Mouse (Mus musculus): Measurements from ENCODE around the gene Lrrc36.
A peak's percentile ranks its signal among the peaks of the same experiment; 100 is the strongest.

Gene Lrrc36

DNA sequence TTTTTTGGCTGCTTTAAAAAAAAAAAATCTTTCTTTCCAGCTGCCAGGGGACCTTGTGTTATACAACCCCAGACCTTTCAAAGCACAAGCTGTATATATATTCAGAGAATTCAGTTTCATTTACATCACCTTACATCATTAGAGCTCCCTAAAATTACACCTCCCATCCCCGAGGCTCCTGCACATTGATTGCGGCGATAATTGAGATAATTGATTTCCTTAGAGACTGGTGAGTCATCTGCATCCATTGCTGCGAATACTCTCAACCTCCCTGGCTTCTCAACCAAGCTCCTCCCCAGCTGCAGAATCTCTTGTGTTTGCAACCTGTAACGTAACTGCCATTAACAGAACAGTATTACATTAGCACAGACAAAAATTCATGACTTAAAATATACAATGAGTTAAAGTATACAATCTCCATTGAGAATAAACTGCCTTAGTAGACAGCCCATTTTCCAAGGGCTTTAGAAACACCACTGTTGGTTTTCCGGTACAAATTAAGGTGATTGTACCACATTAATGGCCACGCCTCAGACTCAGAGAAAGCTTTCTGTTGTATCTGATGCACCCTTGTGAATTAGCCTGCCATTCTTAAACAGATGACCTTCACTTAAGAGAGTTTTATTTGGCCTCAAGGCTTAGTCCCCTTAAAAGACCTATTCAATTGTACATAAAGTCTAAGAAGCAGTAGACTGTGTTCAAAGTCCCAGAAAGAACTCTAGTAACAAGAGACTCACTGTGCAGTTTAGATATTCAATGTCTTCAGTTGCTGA lies 18.6 kb downstream of the Lrrc36 start:
- DNase-seq (ENCODE audit: low spot score) = no peak

DNA sequence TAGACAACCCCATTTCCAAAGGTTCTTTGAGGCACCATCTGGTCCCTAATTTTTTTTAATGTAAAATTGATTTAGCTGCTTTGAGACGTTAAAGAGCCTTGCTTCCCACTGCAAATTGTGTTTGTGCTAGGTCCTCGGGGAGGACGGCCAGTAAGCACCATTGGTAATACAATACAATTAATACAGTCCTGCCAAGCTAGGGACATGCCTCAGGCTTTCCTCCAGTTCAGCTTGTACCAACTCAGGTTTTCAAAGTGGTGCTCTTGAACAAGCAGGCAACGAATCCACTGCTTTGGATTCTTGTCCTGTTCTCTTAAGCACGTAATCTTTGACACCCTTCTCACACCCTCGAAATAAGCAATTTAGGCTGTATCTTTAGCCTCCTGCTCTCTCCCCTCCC lies 19.6 kb downstream of the Lrrc36 start:
- DNase-seq (ENCODE audit: low spot score) = peak; percentile 71

DNA sequence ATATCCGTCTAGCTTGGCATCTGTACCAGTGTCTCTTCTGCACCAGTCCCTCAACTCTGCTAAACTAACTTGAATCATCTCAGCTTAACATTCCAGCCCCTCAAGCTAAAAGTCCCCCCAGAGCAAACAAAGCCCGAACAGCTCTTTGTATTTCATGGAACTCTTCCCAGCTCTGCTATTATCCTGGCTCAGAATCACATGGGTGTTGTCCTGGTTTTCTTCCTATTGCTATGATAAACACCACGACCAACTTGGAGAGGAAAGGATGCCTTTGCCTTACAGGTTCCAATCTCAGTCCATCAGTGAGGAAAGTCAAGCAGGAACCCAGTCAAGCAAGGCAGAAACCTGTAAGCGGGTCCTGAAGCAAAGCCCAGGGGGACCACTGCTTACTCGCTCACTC lies 20.1 kb downstream of the Lrrc36 start:
- peak; percentile 74 for DNase-seq (ENCODE audit: low spot score)

DNA sequence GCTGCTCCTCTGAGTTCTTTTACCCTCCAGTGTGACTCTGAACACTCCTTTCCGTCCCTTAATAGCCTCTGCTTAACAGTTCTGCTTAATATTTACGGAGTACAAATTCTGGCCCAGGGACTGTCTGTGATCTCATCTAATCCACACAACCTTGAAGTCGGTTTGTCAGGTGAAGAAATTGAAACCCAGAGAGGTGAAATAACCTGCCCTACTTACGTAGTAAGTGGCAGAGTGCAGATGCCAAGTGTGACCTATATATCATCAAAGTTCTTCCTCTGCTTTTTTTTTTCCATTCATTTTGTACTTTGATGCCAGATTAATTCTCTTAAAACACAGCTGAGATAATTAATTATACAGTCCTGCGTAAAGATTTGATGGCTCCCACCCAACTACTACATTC lies 20.8 kb downstream of the Lrrc36 start:
- no peak for DNase-seq (ENCODE audit: low spot score)

DNA sequence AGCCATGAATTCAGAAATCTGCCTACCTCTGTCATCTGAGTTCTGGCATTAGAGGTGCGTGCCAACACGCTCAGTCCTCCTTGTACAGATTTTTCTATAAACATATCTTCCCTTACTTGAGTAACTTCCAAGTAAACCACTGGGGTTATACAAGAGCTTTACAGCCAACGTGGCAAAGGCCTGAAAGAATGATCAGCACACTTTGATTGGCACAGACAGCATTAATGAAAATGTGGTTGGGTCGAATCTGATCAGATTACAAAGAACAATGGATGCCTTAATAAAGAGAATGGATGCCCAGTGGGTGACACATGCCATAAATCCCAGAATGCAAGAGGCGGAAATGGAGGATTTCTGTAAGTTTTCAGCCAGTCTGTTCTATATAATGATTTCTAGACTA lies 22.8 kb downstream of the Lrrc36 start:
- peak; percentile 79 for DNase-seq (ENCODE audit: low spot score)

DNA sequence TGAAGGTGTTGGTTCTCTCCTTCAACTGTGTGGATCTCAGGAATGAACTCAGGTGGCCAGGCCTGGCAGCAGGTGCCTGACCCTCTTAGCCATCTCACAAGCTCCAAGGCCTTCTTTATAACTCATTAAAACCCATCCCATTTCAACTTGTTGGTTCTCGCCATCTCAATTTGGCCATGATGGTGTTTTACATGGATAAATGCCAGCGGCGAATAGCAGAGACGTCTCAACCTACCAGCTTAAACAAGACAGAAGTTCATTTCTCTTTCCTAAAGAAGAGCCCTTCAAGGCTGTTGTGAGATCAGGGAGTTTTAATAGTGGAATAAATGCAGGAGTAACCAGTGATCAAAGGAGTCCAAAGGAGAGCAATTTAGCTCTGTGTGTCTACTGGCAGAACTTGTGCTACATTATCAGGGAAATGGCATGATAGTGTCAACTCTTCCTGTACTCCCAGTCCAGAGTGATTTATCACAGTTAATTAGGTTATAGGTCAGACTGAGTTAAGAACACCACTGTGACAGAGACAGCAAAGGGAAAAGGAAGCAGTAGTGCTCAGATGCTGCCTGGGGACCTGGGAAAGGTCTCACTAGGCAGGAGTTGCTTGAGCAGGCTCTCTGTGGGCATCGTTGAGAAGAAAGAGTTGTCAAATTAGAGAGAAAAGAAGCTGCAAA lies 23.8 kb downstream of the Lrrc36 start:
- no peak for DNase-seq (ENCODE audit: low spot score)

GRCm38 (mm10) chr8:105438865-105439264 lies 25.5 kb downstream of the Lrrc36 start:
- DNase-seq (ENCODE audit: low spot score) = no peak

DNA sequence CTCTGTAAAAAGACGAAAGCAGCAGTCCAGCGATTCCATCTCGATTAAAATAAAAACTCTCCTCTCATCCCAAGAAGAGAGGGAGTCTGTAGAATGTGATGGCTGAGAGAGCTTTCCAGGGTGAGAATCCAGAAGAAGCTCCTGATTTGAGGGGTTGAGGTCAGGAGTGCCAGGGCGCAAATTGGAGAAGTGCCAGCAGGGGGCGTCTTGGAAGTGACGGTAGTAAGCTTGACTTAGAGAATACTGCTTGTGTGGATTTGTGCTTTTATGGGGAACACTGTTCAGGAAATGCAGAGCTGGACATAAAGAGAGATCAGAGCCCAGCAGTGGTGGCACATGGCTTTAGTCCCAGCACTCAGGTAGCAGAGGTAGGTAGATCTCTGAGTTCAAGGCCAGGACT lies 28.1 kb downstream of the Lrrc36 start:
- DNase-seq (ENCODE audit: low spot score) = no peak

DNA sequence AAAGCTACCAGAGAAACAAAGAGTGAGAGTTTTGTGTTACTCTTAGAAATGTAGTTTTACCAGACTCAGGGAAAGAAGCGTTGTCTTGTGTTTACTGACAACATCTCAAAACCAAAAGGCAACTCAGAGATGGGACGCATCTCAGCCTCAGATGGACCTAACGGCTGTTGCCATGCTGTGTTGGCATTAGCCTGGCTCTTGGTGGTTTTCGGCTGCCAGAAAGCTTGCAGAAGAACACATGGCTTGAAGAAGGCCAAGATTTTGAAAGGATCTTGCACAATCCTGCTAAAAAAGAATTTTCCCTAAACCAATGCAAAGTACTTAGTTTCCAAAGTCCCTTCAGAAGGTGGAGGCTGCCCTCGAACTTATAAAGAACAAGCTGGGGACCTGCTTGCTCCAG lies 29.3 kb downstream of the Lrrc36 start:
- peak; percentile 88 for DNase-seq (ENCODE audit: low spot score)

DNA sequence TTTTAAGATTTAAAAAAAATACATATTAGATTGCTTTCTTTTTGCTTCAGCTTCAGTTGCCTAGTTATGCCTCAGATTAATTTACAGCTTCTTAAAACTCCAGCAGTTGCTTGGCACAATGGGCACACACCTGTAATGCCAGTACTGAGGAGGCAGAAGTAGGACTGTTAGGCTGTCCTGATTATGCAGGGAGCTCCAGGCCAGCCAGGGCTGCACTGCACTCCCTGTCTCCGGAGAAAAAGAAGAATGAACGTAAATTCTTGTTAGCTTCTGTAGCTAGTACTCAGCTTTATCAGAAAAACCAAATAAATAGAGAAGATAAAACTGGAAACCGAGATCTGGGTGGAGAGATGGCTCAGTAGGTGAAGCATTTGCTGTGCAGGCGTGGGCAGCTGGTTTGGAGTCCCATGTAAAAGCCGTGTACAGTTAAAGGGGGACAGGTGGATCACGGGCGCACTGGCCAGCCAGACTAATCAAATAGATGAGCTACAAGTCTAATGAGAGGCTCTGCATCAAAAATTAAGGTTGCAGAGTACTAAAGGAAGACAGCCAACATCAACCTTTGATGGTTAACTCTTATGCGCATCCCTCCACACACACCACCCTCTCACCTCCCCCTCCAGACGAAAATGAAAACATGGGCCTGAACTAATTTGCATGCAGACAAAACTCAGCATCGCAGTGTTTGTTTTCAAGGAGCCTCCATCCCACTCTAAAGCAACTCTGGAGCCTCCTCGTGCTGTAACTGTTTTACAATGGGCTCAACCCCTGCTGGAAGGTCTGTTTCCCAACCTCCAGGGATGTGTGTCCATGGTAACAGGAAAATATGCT lies 32.1 kb downstream of the Lrrc36 start:
- DNase-seq (ENCODE audit: low spot score) = no peak

DNA sequence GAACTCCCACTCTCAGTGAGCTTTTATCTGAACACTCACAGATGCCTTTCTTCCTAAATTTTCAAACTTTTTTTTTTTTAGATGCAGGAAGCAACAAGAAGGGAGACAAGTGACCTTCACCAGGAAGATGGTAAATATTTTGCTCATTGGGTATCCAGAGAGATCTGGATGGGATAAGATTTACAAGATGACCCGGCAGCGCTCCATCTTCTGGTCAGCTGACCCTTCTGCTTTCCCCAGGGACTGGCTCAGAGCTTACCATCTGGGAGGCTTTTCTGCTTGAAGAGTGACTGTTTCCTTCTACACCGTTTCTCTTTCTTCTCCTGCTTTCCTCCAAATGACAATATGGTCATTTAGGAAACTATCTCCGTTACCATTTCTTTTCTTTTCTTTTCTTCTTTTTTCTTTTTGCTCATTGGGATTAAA lies 32.8 kb downstream of the Lrrc36 start:
- DNase-seq (ENCODE audit: low spot score) = no peak

DNA sequence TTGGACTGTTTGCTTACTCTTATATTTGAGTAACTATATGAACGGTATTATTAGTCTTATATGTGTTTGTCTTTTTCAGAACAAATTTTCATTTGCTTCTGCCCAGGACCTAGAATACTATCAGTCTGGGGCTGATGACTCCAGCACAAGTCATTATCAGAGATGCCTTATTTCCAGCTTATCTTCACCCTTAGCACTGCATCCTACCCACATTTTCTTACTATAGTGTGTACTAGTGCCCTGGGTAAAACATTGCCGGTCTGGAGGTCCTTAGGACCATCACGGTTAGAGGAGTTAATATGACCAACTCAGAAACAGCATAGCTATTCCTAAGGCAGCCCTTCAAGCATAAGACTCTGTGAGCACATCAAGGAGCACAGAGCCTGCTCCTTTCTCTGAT lies 34.8 kb downstream of the Lrrc36 start:
- DNase-seq (ENCODE audit: low spot score) = no peak

DNA sequence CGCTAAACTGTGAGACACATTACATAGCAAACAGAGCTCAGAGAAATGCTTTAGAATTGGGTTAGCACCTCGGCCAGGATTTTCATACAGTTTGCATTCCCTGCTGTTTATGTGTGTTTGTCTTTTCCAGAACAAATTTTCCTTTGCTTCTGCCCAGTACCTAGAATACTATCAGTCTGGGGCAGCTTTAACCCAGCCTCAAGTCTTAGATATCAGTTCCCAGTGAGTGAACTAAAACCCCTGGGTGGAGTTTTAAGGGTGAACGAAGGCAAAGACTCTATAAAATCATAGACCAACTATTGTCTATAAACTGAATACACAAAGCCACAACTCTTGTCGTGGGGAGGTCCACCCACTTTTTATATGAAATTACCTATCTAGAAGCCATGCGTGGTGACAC lies 35.2 kb downstream of the Lrrc36 start:
- DNase-seq (ENCODE audit: low spot score) = no peak

GRCm38 (mm10) chr8:105450977-105451376 lies 37.6 kb downstream of the Lrrc36 start:
- DNase-seq (ENCODE audit: low spot score) = no peak

DNA sequence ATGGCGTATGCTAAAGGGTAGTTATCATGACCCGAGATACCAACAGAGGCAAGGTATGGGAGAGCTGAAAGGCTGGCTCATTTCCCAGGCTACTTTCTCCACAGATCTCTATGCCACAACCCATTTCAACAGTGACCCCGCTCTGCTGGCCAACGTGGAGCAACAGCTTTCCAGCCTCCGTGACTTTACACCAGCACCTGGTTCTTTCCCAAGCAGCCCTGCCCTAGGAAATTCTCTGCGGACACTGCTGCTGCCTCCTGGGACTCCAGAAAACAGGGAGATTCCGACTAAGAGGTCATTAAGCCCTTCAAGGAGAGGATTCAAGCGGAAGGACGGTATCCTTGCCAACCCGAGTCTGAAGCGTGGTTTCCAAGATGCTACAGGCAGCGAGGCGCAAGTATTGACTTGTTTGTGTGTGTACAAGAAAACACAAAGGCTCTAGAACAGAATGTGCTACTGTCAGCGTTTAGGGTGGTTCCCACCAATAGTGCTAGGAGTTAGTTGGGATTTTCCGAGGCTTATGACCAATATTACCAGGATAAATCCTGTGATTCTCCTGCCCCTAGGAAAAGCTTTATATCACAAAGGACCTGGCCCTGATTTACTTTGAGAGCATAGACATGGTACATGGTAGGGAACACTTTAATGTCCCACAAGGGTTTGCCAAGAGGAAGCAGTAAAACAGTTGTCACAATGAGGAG lies 38.7 kb downstream of the Lrrc36 start:
- no peak for DNase-seq (ENCODE audit: low spot score)

GRCm38 (mm10) chr8:105453296-105453695 lies 39.9 kb downstream of the Lrrc36 start:
- peak; percentile 46 for DNase-seq (ENCODE audit: low spot score)

- no peak for DNase-seq (ENCODE audit: low spot score)
These were observed 40.7 kb downstream of the Lrrc36 start for GRCm38 (mm10) chr8:105454088-105454487.

DNA sequence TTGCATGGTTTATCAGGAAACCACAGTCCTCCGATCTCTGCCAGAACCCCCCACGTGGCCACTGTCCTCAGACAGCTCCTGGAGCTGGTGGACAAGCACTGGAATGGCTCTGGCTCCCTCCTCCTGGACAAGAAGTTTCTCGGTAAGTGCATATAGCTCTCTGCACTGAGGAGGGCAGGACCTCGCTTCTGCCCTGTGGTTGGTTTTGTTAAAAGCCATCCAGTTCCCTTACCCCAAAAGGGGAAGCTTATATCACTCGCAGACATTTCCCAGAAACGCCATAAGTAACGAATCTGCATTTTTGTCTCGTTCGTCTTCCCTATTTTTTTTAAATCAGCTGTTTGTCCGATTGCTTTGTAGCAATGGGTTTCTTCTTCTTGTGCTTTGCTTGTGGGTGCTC lies 41.8 kb downstream of the Lrrc36 start:
- no peak for DNase-seq (ENCODE audit: low spot score)

DNA sequence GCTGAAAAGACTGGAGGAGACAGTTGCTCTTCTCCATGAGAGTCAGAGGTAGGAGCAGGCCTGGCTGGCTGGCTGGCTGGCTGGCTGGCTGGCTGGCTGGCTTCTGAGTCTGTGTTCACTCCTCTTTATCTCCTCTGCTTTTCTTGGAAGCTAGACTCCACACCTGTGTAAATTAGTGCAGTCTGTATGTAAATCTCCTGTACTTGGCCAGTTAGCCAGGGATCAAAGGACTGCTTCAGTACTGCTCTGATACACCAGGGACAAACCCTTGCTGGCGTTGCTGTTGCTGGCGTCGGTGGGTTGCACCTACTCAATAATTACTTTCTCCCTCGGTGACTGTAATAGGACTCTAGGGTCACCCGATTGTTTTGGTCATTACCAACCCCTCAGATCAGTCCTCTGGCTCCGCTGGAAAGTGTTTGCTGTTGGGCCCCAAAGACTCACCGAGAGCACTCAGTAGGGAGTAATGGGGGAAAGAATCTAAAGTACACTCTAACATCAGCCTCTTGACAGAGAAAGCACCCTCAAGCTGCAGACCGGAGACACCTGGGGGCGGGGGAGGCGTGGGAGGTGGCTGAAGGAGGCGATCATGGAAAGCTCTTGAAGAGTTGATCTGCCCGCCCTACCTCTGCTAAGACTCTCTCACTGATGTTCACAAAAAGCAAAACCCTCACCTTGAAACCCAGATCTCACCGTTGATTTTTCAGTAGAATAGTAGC lies 47.9 kb downstream of the Lrrc36 start:
- DNase-seq (ENCODE audit: low spot score) = no peak

- no peak for DNase-seq (ENCODE audit: low spot score)
These were observed 51.2 kb downstream of the Lrrc36 start for GRCm38 (mm10) chr8:105464595-105464994.

DNA sequence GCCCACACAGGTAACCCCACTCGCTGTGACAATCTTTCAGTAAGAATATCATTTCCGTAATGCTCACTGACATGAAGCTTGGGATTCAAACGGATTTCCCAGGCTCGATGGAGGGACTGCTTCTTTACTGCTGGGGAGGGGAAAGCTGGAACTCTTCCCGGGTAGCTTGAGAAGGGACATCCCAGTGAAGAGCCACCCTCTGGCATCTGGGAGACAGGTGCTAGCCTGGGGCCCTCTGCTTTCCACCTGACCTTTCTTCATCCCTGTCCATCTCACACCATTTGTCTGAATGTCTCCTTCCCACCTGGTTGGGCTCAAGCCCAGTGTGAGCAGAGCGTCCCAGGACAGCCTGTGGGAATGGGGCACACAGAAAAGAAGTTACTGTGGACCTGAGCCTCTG lies 52.9 kb downstream of the Lrrc36 start:
- no peak for DNase-seq (ENCODE audit: low spot score)
